ENCODE assay signal across 8 mouse cellular contexts in genomic region chr4:141559898-141560263, GRCm38 (mm10). TPM values are rescaled to one million over a fixed set of nuclear protein-coding genes. Genes with fewer than 3 reads are reported as not detected.
DNase-seq lines count a peak whose midpoint lies in the region; ATAC-seq and TF ChIP-seq lines count a peak whose summit lies in the region.

No protein-coding gene starts in this region.

- peak; percentile 29; the same call in 1 of the 2 replicates for ATAC-seq in G1E (ENCODE audit: extremely low read depth, insufficient number of reproducible peaks, low FRiP score, poor library complexity, severe bottlenecking)
- ATAC-seq in forebrain, embryonic 16.5 days: peak; percentile 60

- DNase-seq in G1E (ENCODE audit: low spot score): peak; percentile 86
- peak; percentile 84 to 87 for DNase-seq in cerebellum, adult 2 months
- DNase-seq in hindbrain, embryonic 10.5 days (ENCODE audit: low spot score): peak; percentile 80
- peak; percentile 46 for DNase-seq in layer of hippocampus, adult 9-10 months (ENCODE audit: low spot score)
- peak; percentile 87 for DNase-seq in lung, postnatal 14 days
- DNase-seq in retina, embryonic 14.5 days (ENCODE audit: low spot score): peak; percentile 87
- peak; percentile 86 for DNase-seq in thymus, postnatal 25 days

- TF ChIP-seq POLR2A in cerebellum, adult 2 months (IDR thresholded peaks at IDR 0.05; ENCODE audit: borderline replicate concordance, insufficient read depth, low read length): no peak

- peaks cover 30% of the 10 kb centered on the region for H3K4me1 ChIP-seq in G1E (ENCODE audit: insufficient read depth, low read depth, low read length)
- H3K4me1 ChIP-seq in cerebellum, adult 2 months (ENCODE audit: control insufficient read depth, insufficient read depth, low read length): peaks cover 6% of the 10 kb centered on the region; the same call in 1 of the 2 replicates
- H3K4me1 ChIP-seq in forebrain, embryonic 16.5 days (replicated peaks; ENCODE audit: control insufficient read depth, insufficient read depth, low read length): peaks cover 2% of the 10 kb centered on the region; the same call in 1 of the 2 replicates
- peaks cover 19% of the 10 kb centered on the region for H3K4me1 ChIP-seq in hindbrain, embryonic 10.5 days (replicated peaks)

- no peaks in the 10 kb centered on the region for H3K9me3 ChIP-seq in G1E (replicated peaks)
- no peaks in the 10 kb centered on the region for H3K9me3 ChIP-seq in forebrain, embryonic 16.5 days (ENCODE audit: control insufficient read depth, low read length)
- no peaks in the 10 kb centered on the region for H3K9me3 ChIP-seq in hindbrain, embryonic 10.5 days

- peak overlapping the region; percentile 92 for H3K27ac ChIP-seq in cerebellum, adult 2 months (ENCODE audit: insufficient read depth, low read length)
- H3K27ac ChIP-seq in forebrain, embryonic 16.5 days (ENCODE audit: low read length): peak overlapping the region; percentile 82
- peak overlapping the region; percentile 85 for H3K27ac ChIP-seq in hindbrain, embryonic 10.5 days

- H3K4me3 ChIP-seq in G1E (ENCODE audit: low read depth, low read length): peak overlapping the region; percentile 72
- H3K4me3 ChIP-seq in cerebellum, adult 2 months (replicated peaks; ENCODE audit: insufficient read depth, low read depth, low read length): peak overlapping the region; percentile 64
- H3K4me3 ChIP-seq in forebrain, embryonic 16.5 days (replicated peaks; ENCODE audit: low read length): peak overlapping the region; percentile 46
- H3K4me3 ChIP-seq in hindbrain, embryonic 10.5 days: peak overlapping the region; percentile 59

- 1% methylated on average over 9 of the region's 9 CpGs for WGBS in cerebellum, adult 2 months
- WGBS in forebrain, embryonic 16.5 days: under 1% methylated on average over 9 of the region's 9 CpGs
- 2% methylated on average over 9 of the region's 9 CpGs for WGBS in hindbrain, embryonic 10.5 days

- no peaks in the 10 kb centered on the region for H3K36me3 ChIP-seq in G1E (replicated peaks)
- H3K36me3 ChIP-seq in forebrain, embryonic 16.5 days (ENCODE audit: control insufficient read depth, insufficient read depth): no peaks in the 10 kb centered on the region
- no peaks in the 10 kb centered on the region for H3K36me3 ChIP-seq in hindbrain, embryonic 10.5 days

- peak overlapping the region; percentile 62 for H3K9ac ChIP-seq in forebrain, embryonic 16.5 days (replicated peaks; ENCODE audit: low read depth, low read length)

- H3K4me2 ChIP-seq in forebrain, embryonic 16.5 days (ENCODE audit: low read length): peak overlapping the region; percentile 78

- peak; percentile 90 for TF ChIP-seq CTCF in G1E (IDR thresholded peaks at IDR 0.05; ENCODE audit: low read depth, low read length)
- peak; percentile 97 for TF ChIP-seq CTCF in cerebellum, adult 2 months (IDR thresholded peaks at IDR 0.05; ENCODE audit: borderline replicate concordance, insufficient read depth, low read depth, low read length)

- peaks cover 6% of the 10 kb centered on the region; the same call in 1 of the 2 replicates for H3K27me3 ChIP-seq in G1E (ENCODE audit: insufficient read depth, low read length)
- H3K27me3 ChIP-seq in cerebellum, adult 2 months (ENCODE audit: control insufficient read depth, insufficient read depth, low read length): no peaks in the 10 kb centered on the region
- H3K27me3 ChIP-seq in forebrain, embryonic 16.5 days (replicated peaks; ENCODE audit: control insufficient read depth, insufficient read depth, low read length): no peaks in the 10 kb centered on the region
- H3K27me3 ChIP-seq in hindbrain, embryonic 10.5 days (ENCODE audit: insufficient read depth, poor library complexity, severe bottlenecking): peaks cover 12% of the 10 kb centered on the region

RNA-seq across cellular contexts. Expression of gene Spen, which starts 21.5 kb away (rescaled TPM):
- total RNA-seq in G1E (2014; fragmentation: Nextera tagmentation): 100 and 118 TPM in 2 replicates
- 19.2 and 21.4 TPM in 2 replicates for total RNA-seq in G1E (2017)
- 149 and 188 TPM in 2 replicates for polyA plus RNA-seq in G1E (2012)
- 16.6 and 18.6 TPM in 2 replicates for polyA plus RNA-seq in cerebellum, adult 2 months (2012; rRNA removed)
- 16.0 and 19.1 TPM in 2 replicates for polyA plus RNA-seq in forebrain, embryonic 16.5 days (2015; fragmentation: Nextera tagmentation; extraction: Ambion mirVana)
- polyA plus RNA-seq in hindbrain, embryonic 10.5 days (2016; fragmentation: Nextera tagmentation; extraction: Ambion mirVana): 12.8 and 14.2 TPM in 2 replicates

RNA-seq across cellular contexts. Expression of gene Fblim1, which starts 46.0 kb away (rescaled TPM):
- total RNA-seq in G1E (2014; fragmentation: Nextera tagmentation) (not detected in 2 replicates), G1E (2017) (0.11 TPM in 1 of 2 replicates, not detected in the other)
- not detected in 2 replicates for polyA plus RNA-seq in G1E (2012)
- polyA plus RNA-seq in cerebellum, adult 2 months (2012; rRNA removed): 2.3 and 2.6 TPM in 2 replicates
- 18.8 and 27.8 TPM in 2 replicates for polyA plus RNA-seq in forebrain, embryonic 16.5 days (2015; fragmentation: Nextera tagmentation; extraction: Ambion mirVana)
- polyA plus RNA-seq in hindbrain, embryonic 10.5 days (2016; fragmentation: Nextera tagmentation; extraction: Ambion mirVana): 33.7 and 34.4 TPM in 2 replicates

RNA-seq across cellular contexts. Expression of gene Tmem82, which starts 58.6 kb away (rescaled TPM):
- total RNA-seq in G1E (2014; fragmentation: Nextera tagmentation) (not detected in 2 replicates), G1E (2017) (0.11 TPM in 1 of 2 replicates, not detected in the other)
- not detected in 2 replicates for polyA plus RNA-seq in G1E (2012)
- polyA plus RNA-seq in cerebellum, adult 2 months (2012; rRNA removed): 0.57 and 0.73 TPM in 2 replicates
- 0.13 and 0.19 TPM in 2 replicates for polyA plus RNA-seq in forebrain, embryonic 16.5 days (2015; fragmentation: Nextera tagmentation; extraction: Ambion mirVana)
- 1.2 and 1.5 TPM in 2 replicates for polyA plus RNA-seq in hindbrain, embryonic 10.5 days (2016; fragmentation: Nextera tagmentation; extraction: Ambion mirVana)

Comparison
In these comparisons a context has a peak if more than half of its experiments do, and no peak if none do; other contexts are left out.
1. Peak in every context shown above with its lines: DNase-seq, ATAC-seq, H3K4me3 ChIP-seq and H3K27ac ChIP-seq.